Mouse (Mus musculus): ENCODE measurements at regions not wholly inside any gene's neighbourhood (a gene's known extent, or its start where the extent isn't known, plus 50 kb on each side); places are given as distances from the start of the nearest gene placed in this dataset.

- no peak for ATAC-seq (replicated peaks in 1 of 2; ENCODE audit: insufficient read depth in 1 of 2, low FRiP score in 2 of 2, low TSS enrichment in 1 of 2, low read depth in 1 of 2, poor library complexity in 2 of 2, severe bottlenecking in 2 of 2)
Observed at GRCm38 (mm10) chr7:74734941-74735340, 180.4 kb upstream of the Slco3a1 start.

- ATAC-seq (replicated peaks in 1 of 2; ENCODE audit: insufficient read depth in 1 of 2, low FRiP score in 2 of 2, low TSS enrichment in 1 of 2, low read depth in 1 of 2, poor library complexity in 2 of 2, severe bottlenecking in 2 of 2) = peak in 1 of 2 experiments; percentile 65; a peak in 2 of 4 replicates
Observed at GRCm38 (mm10) chr7:74726324-74726991, 171.9 kb upstream of the Slco3a1 start.

- ATAC-seq (replicated peaks in 1 of 2; ENCODE audit: insufficient read depth in 1 of 2, low FRiP score in 2 of 2, low TSS enrichment in 1 of 2, low read depth in 1 of 2, poor library complexity in 2 of 2, severe bottlenecking in 2 of 2) = no peak
Observed at GRCm38 (mm10) chr7:74719321-74719720, 164.7 kb upstream of the Slco3a1 start.

- ATAC-seq (replicated peaks in 1 of 2; ENCODE audit: insufficient read depth in 1 of 2, low FRiP score in 2 of 2, low TSS enrichment in 1 of 2, low read depth in 1 of 2, poor library complexity in 2 of 2, severe bottlenecking in 2 of 2) = no peak
Observed at GRCm38 (mm10) chr7:74709993-74710581, 155.5 kb upstream of the Slco3a1 start.

GRCm38 (mm10) chr7:74709006-74709405, 154.4 kb upstream of the Slco3a1 start:
- ATAC-seq (replicated peaks in 1 of 2; ENCODE audit: insufficient read depth in 1 of 2, low FRiP score in 2 of 2, low TSS enrichment in 1 of 2, low read depth in 1 of 2, poor library complexity in 2 of 2, severe bottlenecking in 2 of 2) = no peak

- ATAC-seq (replicated peaks in 1 of 2; ENCODE audit: insufficient read depth in 1 of 2, low FRiP score in 2 of 2, low TSS enrichment in 1 of 2, low read depth in 1 of 2, poor library complexity in 2 of 2, severe bottlenecking in 2 of 2) = no peak
Observed at GRCm38 (mm10) chr7:74703533-74703932, 149.0 kb upstream of the Slco3a1 start.

GRCm38 (mm10) chr7:74697794-74698354, 143.3 kb upstream of the Slco3a1 start:
- ATAC-seq (replicated peaks in 1 of 2; ENCODE audit: insufficient read depth in 1 of 2, low FRiP score in 2 of 2, low TSS enrichment in 1 of 2, low read depth in 1 of 2, poor library complexity in 2 of 2, severe bottlenecking in 2 of 2) = peak; percentile 23 to 42; a peak in 2 of 4 replicates

- ATAC-seq (replicated peaks in 1 of 2; ENCODE audit: insufficient read depth in 1 of 2, low FRiP score in 2 of 2, low TSS enrichment in 1 of 2, low read depth in 1 of 2, poor library complexity in 2 of 2, severe bottlenecking in 2 of 2) = no peak
Observed at GRCm38 (mm10) chr7:74696286-74696685, 141.7 kb upstream of the Slco3a1 start.

GRCm38 (mm10) chr7:74693049-74693448, 138.5 kb upstream of the Slco3a1 start:
- no peak for ATAC-seq (replicated peaks in 1 of 2; ENCODE audit: insufficient read depth in 1 of 2, low FRiP score in 2 of 2, low TSS enrichment in 1 of 2, low read depth in 1 of 2, poor library complexity in 2 of 2, severe bottlenecking in 2 of 2)

GRCm38 (mm10) chr7:74690706-74691105, 136.1 kb upstream of the Slco3a1 start:
- no peak for ATAC-seq (replicated peaks in 1 of 2; ENCODE audit: insufficient read depth in 1 of 2, low FRiP score in 2 of 2, low TSS enrichment in 1 of 2, low read depth in 1 of 2, poor library complexity in 2 of 2, severe bottlenecking in 2 of 2)

GRCm38 (mm10) chr7:74688116-74688702, 133.6 kb upstream of the Slco3a1 start:
- no peak for ATAC-seq (replicated peaks in 1 of 2; ENCODE audit: insufficient read depth in 1 of 2, low FRiP score in 2 of 2, low TSS enrichment in 1 of 2, low read depth in 1 of 2, poor library complexity in 2 of 2, severe bottlenecking in 2 of 2)

GRCm38 (mm10) chr7:74687303-74688115, 132.9 kb upstream of the Slco3a1 start:
- no peak for ATAC-seq (replicated peaks in 1 of 2; ENCODE audit: insufficient read depth in 1 of 2, low FRiP score in 2 of 2, low TSS enrichment in 1 of 2, low read depth in 1 of 2, poor library complexity in 2 of 2, severe bottlenecking in 2 of 2)

- ATAC-seq (replicated peaks in 1 of 2; ENCODE audit: insufficient read depth in 1 of 2, low FRiP score in 2 of 2, low TSS enrichment in 1 of 2, low read depth in 1 of 2, poor library complexity in 2 of 2, severe bottlenecking in 2 of 2) = peak; percentile 87 to 93
Observed at GRCm38 (mm10) chr7:74683979-74684378, 129.4 kb upstream of the Slco3a1 start.

- ATAC-seq (replicated peaks in 1 of 2; ENCODE audit: insufficient read depth in 1 of 2, low FRiP score in 2 of 2, low TSS enrichment in 1 of 2, low read depth in 1 of 2, poor library complexity in 2 of 2, severe bottlenecking in 2 of 2) = no peak
Observed at GRCm38 (mm10) chr7:74673626-74674295, 119.2 kb upstream of the Slco3a1 start.

GRCm38 (mm10) chr7:74669110-74669509, 114.5 kb upstream of the Slco3a1 start:
- no peak for ATAC-seq (replicated peaks in 1 of 2; ENCODE audit: insufficient read depth in 1 of 2, low FRiP score in 2 of 2, low TSS enrichment in 1 of 2, low read depth in 1 of 2, poor library complexity in 2 of 2, severe bottlenecking in 2 of 2)

GRCm38 (mm10) chr7:74667106-74667505, 112.5 kb upstream of the Slco3a1 start:
- no peak for ATAC-seq (replicated peaks in 1 of 2; ENCODE audit: insufficient read depth in 1 of 2, low FRiP score in 2 of 2, low TSS enrichment in 1 of 2, low read depth in 1 of 2, poor library complexity in 2 of 2, severe bottlenecking in 2 of 2)

GRCm38 (mm10) chr7:74663820-74664219, 109.2 kb upstream of the Slco3a1 start:
- no peak for ATAC-seq (replicated peaks in 1 of 2; ENCODE audit: insufficient read depth in 1 of 2, low FRiP score in 2 of 2, low TSS enrichment in 1 of 2, low read depth in 1 of 2, poor library complexity in 2 of 2, severe bottlenecking in 2 of 2)

All from hematopoietic stem cell, adult 5-6 weeks (primary cell).